Comparison of ENCODE assay signal across 7 mouse cellular contexts in genomic region chr16:11909817-11910216, GRCm38 (mm10). TPM values are rescaled to one million over a fixed set of nuclear protein-coding genes. Genes with fewer than 3 reads are reported as not detected.
DNase-seq lines count a peak whose midpoint lies in the region; ATAC-seq lines count a peak whose summit lies in the region.

No protein-coding gene starts in this region.

- no peak overlapping the region for H3K4me3 ChIP-seq in heart, embryonic 11.5 days (ENCODE audit: low read depth, low read length)
- no peak overlapping the region for H3K4me3 ChIP-seq in lung, embryonic 15.5 days
- H3K4me3 ChIP-seq in heart, embryonic 15.5 days, result no peak overlapping the region
- no peak overlapping the region; the same call in 1 of the 2 replicates for H3K4me3 ChIP-seq in neural tube, embryonic 13.5 days

- no peaks in the 10 kb centered on the region for H3K36me3 ChIP-seq in heart, embryonic 11.5 days (ENCODE audit: control insufficient read depth, insufficient read depth, low read length)
- no peaks in the 10 kb centered on the region for H3K36me3 ChIP-seq in lung, embryonic 15.5 days
- H3K36me3 ChIP-seq in heart, embryonic 15.5 days, result no peaks in the 10 kb centered on the region
- H3K36me3 ChIP-seq in neural tube, embryonic 13.5 days, result no peaks in the 10 kb centered on the region

- no peaks in the 10 kb centered on the region for H3K9me3 ChIP-seq in heart, embryonic 11.5 days (replicated peaks; ENCODE audit: control insufficient read depth, low read length)
- H3K9me3 ChIP-seq in lung, embryonic 15.5 days, result no peaks in the 10 kb centered on the region
- H3K9me3 ChIP-seq in heart, embryonic 15.5 days (replicated peaks), result no peaks in the 10 kb centered on the region
- no peaks in the 10 kb centered on the region for H3K9me3 ChIP-seq in neural tube, embryonic 13.5 days

- H3K4me2 ChIP-seq in heart, embryonic 11.5 days, result peak overlapping the region; percentile 61
- peak overlapping the region; percentile 64; the same call in 1 of the 2 replicates for H3K4me2 ChIP-seq in lung, embryonic 15.5 days
- H3K4me2 ChIP-seq in heart, embryonic 15.5 days, result 0 out of 2 replicates have a peak overlapping the region, but pooled peaks have one; percentile 71
- peak overlapping the region; percentile 57; the same call in 1 of the 2 replicates for H3K4me2 ChIP-seq in neural tube, embryonic 13.5 days

- WGBS in heart, embryonic 11.5 days (ENCODE audit: insufficient replicate concordance), result 61% methylated on average over 3 of the region's 3 CpGs
- 69% methylated on average over 3 of the region's 3 CpGs for WGBS in lung, embryonic 15.5 days
- 71% methylated on average over 3 of the region's 3 CpGs for WGBS in heart, embryonic 15.5 days
- 79% methylated on average over 3 of the region's 3 CpGs for WGBS in neural tube, embryonic 13.5 days

- ATAC-seq in heart, embryonic 11.5 days (replicated peaks; ENCODE audit: insufficient number of reproducible peaks, low FRiP score, low TSS enrichment), result no peak
- ATAC-seq in lung, embryonic 15.5 days (ENCODE audit: borderline replicate concordance, extremely low read depth, low FRiP score, low TSS enrichment), result no peak
- ATAC-seq in heart, embryonic 15.5 days (replicated peaks; ENCODE audit: insufficient number of reproducible peaks, insufficient read depth, low FRiP score, low read depth), result no peak
- no peak for ATAC-seq in neural tube, embryonic 13.5 days (ENCODE audit: low read depth)

- no peaks in the 10 kb centered on the region for H3K27me3 ChIP-seq in heart, embryonic 11.5 days (ENCODE audit: control insufficient read depth, insufficient read depth, low read length)
- H3K27me3 ChIP-seq in lung, embryonic 15.5 days, result no peaks in the 10 kb centered on the region
- 0 out of 2 replicates have a peak, but pooled peaks cover 4% of the 10 kb centered on the region for H3K27me3 ChIP-seq in heart, embryonic 15.5 days
- no peaks in the 10 kb centered on the region for H3K27me3 ChIP-seq in neural tube, embryonic 13.5 days

- peaks cover 5% of the 10 kb centered on the region; the same call in 1 of the 2 replicates for H3K4me1 ChIP-seq in heart, embryonic 11.5 days (ENCODE audit: control insufficient read depth, insufficient read depth, low read length)
- peaks cover 10% of the 10 kb centered on the region for H3K4me1 ChIP-seq in lung, embryonic 15.5 days
- peaks cover 8% of the 10 kb centered on the region for H3K4me1 ChIP-seq in heart, embryonic 15.5 days (replicated peaks)
- H3K4me1 ChIP-seq in neural tube, embryonic 13.5 days (replicated peaks), result peaks cover 11% of the 10 kb centered on the region

- no peak overlapping the region for H3K27ac ChIP-seq in heart, embryonic 11.5 days (ENCODE audit: low read depth, low read length)
- no peak overlapping the region for H3K27ac ChIP-seq in lung, embryonic 15.5 days
- H3K27ac ChIP-seq in heart, embryonic 15.5 days, result no peak overlapping the region
- H3K27ac ChIP-seq in neural tube, embryonic 13.5 days (replicated peaks), result no peak overlapping the region

- no peak overlapping the region for H3K9ac ChIP-seq in heart, embryonic 11.5 days (ENCODE audit: low read depth, low read length)
- no peak overlapping the region for H3K9ac ChIP-seq in lung, embryonic 15.5 days
- H3K9ac ChIP-seq in heart, embryonic 15.5 days, result no peak overlapping the region
- H3K9ac ChIP-seq in neural tube, embryonic 13.5 days, result no peak overlapping the region

- no peak for DNase-seq in heart, adult 8-10 months (ENCODE audit: low spot score)
- DNase-seq in lung, postnatal 25 days (ENCODE audit: low spot score), result no peak
- no peak for DNase-seq in embryo, embryonic 9.5 days (ENCODE audit: extremely low spot score)

RNA-seq across cellular contexts. Expression of gene Cpped1, which starts 0.6 kb away (rescaled TPM):
- 34.5 and 34.7 TPM in 2 replicates for polyA plus RNA-seq in heart, embryonic 11.5 days (2014; fragmentation: Nextera tagmentation; extraction: Ambion mirVana)
- total RNA-seq in heart, adult 8-10 months (2022), result 10 to 100 TPM; 52.8 to 61.2 (median 58.2) TPM
- 17.9 and 18.9 TPM in 2 replicates for polyA plus RNA-seq in lung, embryonic 15.5 days (2015; fragmentation: Nextera tagmentation; extraction: Ambion mirVana)
- polyA plus RNA-seq in heart, embryonic 15.5 days (2015; fragmentation: Nextera tagmentation; extraction: Ambion mirVana), result 31.1 and 34.0 TPM in 2 replicates
- polyA plus RNA-seq in neural tube, embryonic 13.5 days (2015; fragmentation: Nextera tagmentation; extraction: Ambion mirVana), result 15.4 and 19.3 TPM in 2 replicates
